Mouse (Mus musculus) thymus, adult 2 months (tissue): ENCODE measurements around the gene Fam228b.

Source experiments
- CTCF ChIP-seq: fragments of 200-500 bp; IDR thresholded peaks from 2 replicates; pipeline ENCODE4 v1.5.1; 2012; ENCODE audit warnings: mild to moderate bottlenecking, control low read depth, low read length, moderate library complexity, borderline replicate concordance; ENCODE audit not compliant: control insufficient read depth, poor library complexity, insufficient read depth; ENCODE audit errors: extremely low read depth
- POLR2A ChIP-seq: fragments of 200-500 bp; IDR thresholded peaks from 2 replicates; pipeline ENCODE4 v1.6.1; 2012; ENCODE audit warnings: mild to moderate bottlenecking, low read length, control low read depth, moderate library complexity; ENCODE audit not compliant: control insufficient read depth, poor library complexity, insufficient read depth; ENCODE audit errors: extremely low read depth

- TF ChIP-seq POLR2A (no peak), CTCF (no peak)
These were observed 47.8 kb upstream of the Fam228b start for GRCm38 (mm10) chr12:4816680-4817360.
